Mouse (Mus musculus): Measurements from ENCODE around the gene Ipo11. TPM values are rescaled to one million over a fixed set of nuclear protein-coding genes. Genes with fewer than 3 reads are reported as not detected.

Ipo11 gene
- polyA plus RNA-seq, 1 experiment, result 11.6 TPM

- no peak for TF ChIP-seq GATA1 (IDR thresholded peaks at IDR 0.05; ENCODE audit: low read length)
These were observed 18.3 kb downstream of the Ipo11 start for GRCm38 (mm10) chr13:106918322-106919050.

- no peak for TF ChIP-seq GATA1 (IDR thresholded peaks at IDR 0.05; ENCODE audit: low read length)
These were observed 23.5 kb downstream of the Ipo11 start for GRCm38 (mm10) chr13:106913125-106913736.

GRCm38 (mm10) chr13:106910096-106910495 lies 26.7 kb downstream of the Ipo11 start:
- no peak for TF ChIP-seq GATA1 (IDR thresholded peaks at IDR 0.05; ENCODE audit: low read length)

- no peak for TF ChIP-seq GATA1 (IDR thresholded peaks at IDR 0.05; ENCODE audit: low read length)
These were observed 29.5 kb downstream of the Ipo11 start for GRCm38 (mm10) chr13:106907273-106907672.

GRCm38 (mm10) chr13:106904637-106905036 lies 32.1 kb downstream of the Ipo11 start:
- no peak for TF ChIP-seq GATA1 (IDR thresholded peaks at IDR 0.05; ENCODE audit: low read length)

- no peak for TF ChIP-seq GATA1 (IDR thresholded peaks at IDR 0.05; ENCODE audit: low read length)
These were observed 42.5 kb downstream of the Ipo11 start for GRCm38 (mm10) chr13:106894284-106894683.

- TF ChIP-seq GATA1 (IDR thresholded peaks at IDR 0.05; ENCODE audit: low read length), result no peak
These were observed 43.1 kb downstream of the Ipo11 start for GRCm38 (mm10) chr13:106893701-106894100.

- TF ChIP-seq GATA1 (IDR thresholded peaks at IDR 0.05; ENCODE audit: low read length), result peak; percentile 84
These were observed 43.6 kb downstream of the Ipo11 start for GRCm38 (mm10) chr13:106893196-106893595.

- no peak for TF ChIP-seq GATA1 (IDR thresholded peaks at IDR 0.05; ENCODE audit: low read length)
These were observed 49.4 kb downstream of the Ipo11 start for GRCm38 (mm10) chr13:106887364-106887763.

GRCm38 (mm10) chr13:106884249-106884648 lies 52.5 kb downstream of the Ipo11 start:
- TF ChIP-seq GATA1 (IDR thresholded peaks at IDR 0.05; ENCODE audit: low read length), result no peak

- no peak for TF ChIP-seq GATA1 (IDR thresholded peaks at IDR 0.05; ENCODE audit: low read length)
These were observed 60.5 kb downstream of the Ipo11 start for GRCm38 (mm10) chr13:106876278-106876677.

- TF ChIP-seq GATA1 (IDR thresholded peaks at IDR 0.05; ENCODE audit: low read length), result peak; percentile 90
These were observed 71.2 kb downstream of the Ipo11 start for GRCm38 (mm10) chr13:106865547-106865946.

GRCm38 (mm10) chr13:106858779-106859178 lies 78.0 kb downstream of the Ipo11 start:
- no peak for TF ChIP-seq GATA1 (IDR thresholded peaks at IDR 0.05; ENCODE audit: low read length)

- no peak for TF ChIP-seq GATA1 (IDR thresholded peaks at IDR 0.05; ENCODE audit: low read length)
These were observed 80.2 kb downstream of the Ipo11 start for GRCm38 (mm10) chr13:106856556-106856955.

GRCm38 (mm10) chr13:106847534-106847933 lies 89.2 kb downstream of the Ipo11 start:
- no peak for TF ChIP-seq GATA1 (IDR thresholded peaks at IDR 0.05; ENCODE audit: low read length)

GRCm38 (mm10) chr13:106844928-106845327 lies 91.8 kb downstream of the Ipo11 start:
- no peak for TF ChIP-seq GATA1 (IDR thresholded peaks at IDR 0.05; ENCODE audit: low read length)

GRCm38 (mm10) chr13:106842542-106842941 lies 94.2 kb downstream of the Ipo11 start:
- TF ChIP-seq GATA1 (IDR thresholded peaks at IDR 0.05; ENCODE audit: low read length), result no peak

All from G1E-ER4 (cell line).